Mouse (Mus musculus) hindbrain, embryonic 15.5 days (tissue): ENCODE measurements around the gene Nrxn1. TPM values are rescaled to one million over a fixed set of nuclear protein-coding genes. Genes with fewer than 3 reads are reported as not detected.

Source experiments
- ATAC-seq: fragments of 200-750 bp; cut with Nextera tagmentation; 2 replicates; pipeline ENCODE4 v1.8.0; 2017; ENCODE audit warnings: low read depth, moderate number of reproducible peaks, moderate TSS enrichment; ENCODE audit not compliant: low FRiP score
- H3K27ac ChIP-seq: fragments of 300-500 bp; sonication (generic); replicated peaks from 2 replicates; pipeline ENCODE4 v1.5.1; 2015; ENCODE audit warnings: mild to moderate bottlenecking, inconsistent platforms
- H3K27me3 ChIP-seq: fragments of 300-500 bp; sonication (generic); 2 replicates; pipeline ENCODE4 v1.6.1; 2015; ENCODE audit warnings: control low read depth, inconsistent platforms
- H3K36me3 ChIP-seq: fragments of 300-500 bp; sonication (generic); 2 replicates; pipeline ENCODE4 v1.6.1; 2015; ENCODE audit warnings: control low read depth, inconsistent platforms
- H3K4me1 ChIP-seq: fragments of 300-500 bp; sonication (generic); replicated peaks from 2 replicates; pipeline ENCODE4 v1.6.1; 2015; ENCODE audit warnings: control low read depth, inconsistent platforms
- H3K4me2 ChIP-seq: fragments of 300-500 bp; sonication (generic); 2 replicates; pipeline ENCODE4 v1.6.1; 2015; ENCODE audit warnings: moderate library complexity, mild to moderate bottlenecking, inconsistent platforms
- H3K4me3 ChIP-seq: fragments of 300-500 bp; sonication (generic); 2 replicates; pipeline ENCODE4 v1.5.1; 2015; ENCODE audit warnings: mild to moderate bottlenecking, inconsistent platforms
- H3K9ac ChIP-seq: fragments of 300-500 bp; sonication (generic); 2 replicates; pipeline ENCODE4 v1.6.1; 2015; ENCODE audit warnings: inconsistent platforms
- H3K9me3 ChIP-seq: fragments of 300-500 bp; sonication (generic); 2 replicates; pipeline ENCODE4 v1.6.1; 2016; ENCODE audit warnings: control low read depth, inconsistent platforms
- WGBS: fragments of 180-500 bp; shearing (Covaris S2); methylation state at CpG from one replicate; pipeline ENCODE4 v1.1.7; 2015; 5-methylcytosine and 5-hydroxymethylcytosine counted together
- polyA plus RNA-seq: library from polyadenylated mRNA; unstranded; fragments of >200 nt; fragmentation: Nextera tagmentation; extraction: Ambion mirVana; gene quantifications from 2 replicates; pipeline ENCODE4 v1.2.1, GENCODE M21; 2015

Nrxn1 gene
- polyA plus RNA-seq, 1 experiment from 2014 or later, result 241 TPM

GRCm38 (mm10) chr17:90501023-90501675 is 591.7 kb downstream of the Nrxn1 start:
- H3K4me1 ChIP-seq, result no peaks in the 10 kb centered on the region
- WGBS, result 53% methylated on average over 6 of the region's 6 CpGs
- no peak overlapping the region for H3K27ac ChIP-seq
- H3K27me3 ChIP-seq, result no peaks in the 10 kb centered on the region
- no peak overlapping the region for H3K9ac ChIP-seq
- H3K4me2 ChIP-seq, result no peak overlapping the region
- H3K9me3 ChIP-seq, result no peaks in the 10 kb centered on the region
- H3K4me3 ChIP-seq, result no peak overlapping the region
- no peaks in the 10 kb centered on the region for H3K36me3 ChIP-seq
- peak; percentile 73; the same call in 1 of the 2 replicates for ATAC-seq

DNA sequence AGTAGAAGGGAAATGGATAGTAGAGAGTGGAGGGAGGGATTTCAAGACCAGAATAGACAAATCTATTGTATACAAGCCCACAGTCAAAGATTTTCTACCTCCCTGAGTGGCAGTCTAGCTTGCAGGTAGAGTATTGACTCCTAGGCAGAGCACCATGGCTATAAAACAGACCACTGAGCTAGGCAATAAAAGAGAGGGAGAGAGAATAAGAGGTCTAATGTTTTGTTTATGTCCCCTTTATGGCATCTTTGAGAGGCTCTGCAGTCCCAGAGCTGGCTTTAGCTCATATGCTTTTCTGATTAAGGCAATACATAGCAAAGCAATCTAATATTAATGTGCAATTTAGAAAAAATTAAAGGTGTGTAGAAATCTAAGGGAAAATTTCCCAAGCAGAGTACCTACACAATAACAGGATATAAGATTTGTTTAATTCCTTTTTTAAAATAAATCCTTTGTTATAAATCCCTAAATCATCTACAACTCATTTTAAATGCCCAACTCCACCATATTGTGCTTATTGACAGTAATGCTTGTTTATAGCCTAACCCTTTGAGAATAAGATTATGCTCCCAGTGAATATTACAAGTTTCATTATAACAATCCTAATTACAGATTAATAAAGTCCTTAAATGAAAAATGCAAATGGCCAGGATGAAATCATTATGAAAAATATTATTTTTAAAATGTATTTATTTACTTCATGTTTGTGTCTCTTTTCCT is 613.2 kb downstream of the Nrxn1 start:
- no peak for ATAC-seq
- no peaks in the 10 kb centered on the region for H3K36me3 ChIP-seq
- H3K27ac ChIP-seq, result no peak overlapping the region

DNA sequence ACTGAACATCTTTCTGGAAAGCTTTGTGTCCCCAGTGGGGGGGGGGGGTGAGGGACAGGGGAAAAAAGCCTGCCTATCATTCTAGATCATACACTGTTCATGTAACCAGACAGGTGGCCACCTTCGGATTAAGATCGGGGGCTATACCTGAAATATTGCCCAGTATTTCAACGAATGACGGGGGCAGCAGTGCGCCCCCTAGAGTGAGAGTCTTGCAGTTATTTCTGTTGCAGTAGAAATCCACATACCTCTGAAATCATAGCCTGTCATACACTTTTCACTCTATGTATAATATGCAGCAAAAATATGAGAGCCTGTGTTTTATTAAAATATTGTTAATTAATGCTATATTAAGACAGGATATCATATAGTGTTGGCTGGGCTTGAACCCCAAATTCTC is 636.1 kb downstream of the Nrxn1 start:
- Histone ChIP-seq H3K27me3 (no peaks in the 10 kb centered on the region), H3K9ac (no peak overlapping the region), H3K27ac (peak overlapping the region; percentile 91), H3K36me3 (no peaks in the 10 kb centered on the region), H3K4me2 (peak overlapping the region; percentile 76), H3K9me3 (no peaks in the 10 kb centered on the region), H3K4me1 (peaks cover 17% of the 10 kb centered on the region), H3K4me3 (peak overlapping the region; percentile 65; the same call in 1 of the 2 replicates)
- no peak for ATAC-seq
- WGBS, result 28% methylated on average over 5 of the region's 5 CpGs

More for the DNA sequence above, 613.2 kb downstream of the Nrxn1 start:
- Histone ChIP-seq H3K27me3 (no peaks in the 10 kb centered on the region), H3K4me3 (no peak overlapping the region), H3K4me2 (no peak overlapping the region), H3K9me3 (no peaks in the 10 kb centered on the region), H3K4me1 (no peaks in the 10 kb centered on the region), H3K9ac (no peak overlapping the region)

GRCm38 (mm10) chr17:90455904-90456303 is 637.0 kb downstream of the Nrxn1 start:
- Histone ChIP-seq H3K4me1 (peaks cover 18% of the 10 kb centered on the region), H3K4me2 (peak overlapping the region; percentile 76), H3K9ac (peak overlapping the region; percentile 94), H3K36me3 (no peaks in the 10 kb centered on the region), H3K27ac (peak overlapping the region; percentile 91), H3K27me3 (no peaks in the 10 kb centered on the region), H3K9me3 (no peaks in the 10 kb centered on the region), H3K4me3 (peak overlapping the region; percentile 65)
- ATAC-seq, result peak; percentile 75
- WGBS, result under 1% methylated on average over 13 of the region's 13 CpGs

DNA sequence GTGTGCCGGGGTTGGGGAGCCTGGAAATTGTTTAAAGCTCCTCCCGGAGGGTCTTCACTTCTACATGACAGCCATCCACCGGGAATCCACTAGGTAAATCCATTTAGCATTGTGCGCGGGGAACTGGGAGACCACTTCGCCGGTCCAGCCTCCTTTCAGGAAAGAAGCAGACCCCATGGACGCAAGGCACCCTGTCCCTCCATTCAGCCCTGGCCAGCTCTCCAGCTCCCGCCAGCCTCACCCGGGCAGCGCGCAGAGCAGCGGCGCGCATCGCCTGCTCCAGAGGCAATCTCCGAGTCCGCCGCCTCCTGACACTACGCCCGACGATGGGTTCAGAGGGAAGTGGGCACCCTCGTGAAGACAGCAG is 637.5 kb downstream of the Nrxn1 start:
- peak overlapping the region; percentile 65 for H3K4me3 ChIP-seq
- H3K4me1 ChIP-seq, result peaks cover 22% of the 10 kb centered on the region
- peak overlapping the region; percentile 91 for H3K27ac ChIP-seq
- WGBS, result under 1% methylated on average over 23 of the region's 23 CpGs
- H3K36me3 ChIP-seq, result no peaks in the 10 kb centered on the region
- H3K4me2 ChIP-seq, result peak overlapping the region; percentile 76
- peak; percentile 63 for ATAC-seq
- H3K27me3 ChIP-seq, result no peaks in the 10 kb centered on the region
- peak overlapping the region; percentile 94 for H3K9ac ChIP-seq
- H3K9me3 ChIP-seq, result no peaks in the 10 kb centered on the region

GRCm38 (mm10) chr17:90454738-90455408 is 638.0 kb downstream of the Nrxn1 start:
- Histone ChIP-seq H3K4me1 (peaks cover 22% of the 10 kb centered on the region), H3K4me2 (peak overlapping the region; percentile 76), H3K4me3 (peak overlapping the region; percentile 65), H3K9me3 (no peaks in the 10 kb centered on the region), H3K36me3 (no peaks in the 10 kb centered on the region), H3K27me3 (no peaks in the 10 kb centered on the region), H3K27ac (peak overlapping the region; percentile 91), H3K9ac (peak overlapping the region; percentile 94)
- peak; percentile 71 for ATAC-seq
- WGBS, result under 1% methylated on average over 40 of the region's 41 CpGs

DNA sequence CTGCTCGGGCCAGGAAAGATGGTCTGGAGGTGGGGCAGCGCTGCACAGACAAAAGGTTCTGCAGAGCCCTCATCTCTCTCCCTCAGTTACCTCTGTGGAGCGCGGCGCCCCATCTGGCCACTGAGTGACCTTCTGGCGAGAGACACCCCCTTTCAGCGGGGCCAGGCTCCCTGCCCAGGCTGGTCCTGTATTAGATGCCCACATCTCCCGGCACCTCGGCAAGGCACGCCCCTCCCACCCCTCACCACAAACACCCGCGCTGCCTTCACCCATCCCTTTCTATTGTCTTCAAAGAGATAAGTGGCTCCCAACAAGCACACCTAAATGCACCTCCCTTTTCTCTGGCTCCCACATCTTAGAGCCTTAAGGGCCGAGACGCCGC is 638.5 kb downstream of the Nrxn1 start:
- Histone ChIP-seq H3K36me3 (no peaks in the 10 kb centered on the region), H3K27ac (peak overlapping the region; percentile 91), H3K4me1 (peaks cover 22% of the 10 kb centered on the region), H3K4me2 (peak overlapping the region; percentile 76), H3K9me3 (no peaks in the 10 kb centered on the region), H3K4me3 (peak overlapping the region; percentile 65), H3K27me3 (no peaks in the 10 kb centered on the region), H3K9ac (peak overlapping the region; percentile 94)
- WGBS, result 0% methylated on average over 15 of the region's 15 CpGs
- ATAC-seq, result peak; percentile 62

- H3K9ac ChIP-seq, result peak overlapping the region; percentile 44
- WGBS, result 41% methylated on average over 4 of the region's 4 CpGs
- H3K27me3 ChIP-seq, result no peaks in the 10 kb centered on the region
- peak overlapping the region; percentile 76 for H3K4me2 ChIP-seq
- peak overlapping the region; percentile 91 for H3K27ac ChIP-seq
- no peaks in the 10 kb centered on the region for H3K36me3 ChIP-seq
- peaks cover 22% of the 10 kb centered on the region for H3K4me1 ChIP-seq
- no peak for ATAC-seq
- peak overlapping the region; percentile 65 for H3K4me3 ChIP-seq
- H3K9me3 ChIP-seq, result no peaks in the 10 kb centered on the region
Observed at GRCm38 (mm10) chr17:90453280-90453679, 639.6 kb downstream of the Nrxn1 start.

- Histone ChIP-seq H3K36me3 (no peaks in the 10 kb centered on the region), H3K9me3 (no peaks in the 10 kb centered on the region), H3K4me2 (peak overlapping the region; percentile 76), H3K4me3 (peak overlapping the region; percentile 65), H3K9ac (peak overlapping the region; percentile 44), H3K27me3 (no peaks in the 10 kb centered on the region), H3K4me1 (peaks cover 22% of the 10 kb centered on the region), H3K27ac (peak overlapping the region; percentile 91)
- ATAC-seq, result no peak
- 56% methylated on average over 2 of the region's 2 CpGs for WGBS
Observed at GRCm38 (mm10) chr17:90452770-90453169, 640.1 kb downstream of the Nrxn1 start.

DNA sequence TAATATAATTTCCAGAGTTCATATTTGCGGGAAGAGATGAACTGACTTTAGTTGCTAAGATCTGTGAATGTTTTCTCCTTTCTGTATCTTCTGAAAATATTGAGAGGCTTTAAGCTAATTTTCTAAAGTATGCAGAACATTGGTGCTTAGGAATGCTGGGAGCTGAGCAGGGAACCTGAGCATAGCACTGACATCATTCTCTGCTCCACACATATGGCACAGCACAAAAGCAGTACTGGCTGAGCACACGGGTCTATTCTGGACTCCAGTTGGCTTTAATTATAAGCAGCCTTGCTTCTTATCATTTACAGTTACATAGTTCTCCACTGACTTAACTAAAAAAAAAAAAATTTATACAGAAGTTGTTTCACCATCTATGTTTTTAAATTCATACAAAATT is 641.5 kb downstream of the Nrxn1 start:
- Histone ChIP-seq H3K36me3 (no peaks in the 10 kb centered on the region), H3K9ac (peak overlapping the region; percentile 40; the same call in 1 of the 2 replicates), H3K4me3 (peak overlapping the region; percentile 65), H3K9me3 (no peaks in the 10 kb centered on the region), H3K4me1 (peaks cover 18% of the 10 kb centered on the region), H3K4me2 (peak overlapping the region; percentile 76), H3K27ac (0 out of 2 replicates have a peak overlapping the region, but pooled peaks have one; percentile 91), H3K27me3 (no peaks in the 10 kb centered on the region)
- WGBS, result 58% methylated on average over 2 of the region's 2 CpGs
- ATAC-seq, result no peak

- no peak overlapping the region for H3K27ac ChIP-seq
- no peaks in the 10 kb centered on the region for H3K4me1 ChIP-seq
- H3K9ac ChIP-seq, result no peak overlapping the region
- ATAC-seq, result no peak
- H3K36me3 ChIP-seq, result no peaks in the 10 kb centered on the region
- no peaks in the 10 kb centered on the region for H3K9me3 ChIP-seq
- H3K27me3 ChIP-seq, result no peaks in the 10 kb centered on the region
- H3K4me3 ChIP-seq, result no peak overlapping the region
- no peak overlapping the region for H3K4me2 ChIP-seq
Observed at GRCm38 (mm10) chr17:90443067-90443466, 649.8 kb downstream of the Nrxn1 start.

DNA sequence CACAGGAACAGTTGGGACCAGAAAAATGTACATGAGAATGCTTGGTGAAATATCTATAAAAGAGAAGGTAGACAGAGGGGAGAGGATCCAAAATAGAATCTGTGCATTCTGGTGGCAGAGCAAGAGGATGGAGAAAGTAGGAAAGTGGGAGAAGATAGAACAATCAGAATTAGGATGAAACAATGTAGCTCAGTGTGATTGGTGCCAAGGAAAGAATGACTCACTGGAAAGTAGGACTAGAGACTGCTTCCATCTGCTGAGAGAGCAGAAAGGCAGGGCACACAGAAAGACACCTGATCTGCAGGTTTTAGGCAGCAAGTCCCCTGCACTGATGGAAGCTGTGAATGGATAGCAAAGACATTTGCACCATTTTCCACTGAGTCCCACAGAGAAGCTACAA is 657.0 kb downstream of the Nrxn1 start:
- ATAC-seq, result no peak
- no peaks in the 10 kb centered on the region for H3K9me3 ChIP-seq
- no peak overlapping the region for H3K4me2 ChIP-seq
- no peaks in the 10 kb centered on the region for H3K27me3 ChIP-seq
- no peak overlapping the region for H3K27ac ChIP-seq
- no peak overlapping the region for H3K4me3 ChIP-seq
- H3K4me1 ChIP-seq, result no peaks in the 10 kb centered on the region
- H3K9ac ChIP-seq, result no peak overlapping the region
- no peaks in the 10 kb centered on the region for H3K36me3 ChIP-seq
